Mouse (Mus musculus): Measurements from ENCODE around the gene Elp1. TPM values are rescaled to one million over a fixed set of nuclear protein-coding genes. Genes with fewer than 3 reads are reported as not detected.

Gene Elp1
- polyA plus RNA-seq, 1 experiment from 2014 or later, result 64.0 TPM

DNA sequence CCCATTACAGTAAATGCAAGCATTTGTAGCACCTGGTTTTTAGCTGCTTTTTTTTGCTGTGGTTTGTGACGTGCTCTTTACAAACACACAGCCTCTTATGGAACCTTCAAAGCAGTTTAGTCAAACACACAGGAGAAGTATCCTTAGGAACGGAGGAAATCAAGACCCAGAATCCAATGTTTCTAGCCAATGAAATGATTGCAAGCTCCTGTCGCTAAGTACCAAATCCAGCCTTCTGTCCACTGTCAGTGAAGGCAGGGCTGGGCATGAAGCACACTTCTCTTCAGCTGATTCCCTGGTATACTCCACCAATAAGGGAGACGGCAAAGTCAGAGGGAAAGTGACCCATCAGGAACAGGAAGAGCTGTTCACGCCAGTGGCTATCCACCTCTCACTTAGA, 46.1 kb downstream of the Elp1 start:
- 94% methylated on average over 5 of the region's 5 CpGs for WGBS

DNA sequence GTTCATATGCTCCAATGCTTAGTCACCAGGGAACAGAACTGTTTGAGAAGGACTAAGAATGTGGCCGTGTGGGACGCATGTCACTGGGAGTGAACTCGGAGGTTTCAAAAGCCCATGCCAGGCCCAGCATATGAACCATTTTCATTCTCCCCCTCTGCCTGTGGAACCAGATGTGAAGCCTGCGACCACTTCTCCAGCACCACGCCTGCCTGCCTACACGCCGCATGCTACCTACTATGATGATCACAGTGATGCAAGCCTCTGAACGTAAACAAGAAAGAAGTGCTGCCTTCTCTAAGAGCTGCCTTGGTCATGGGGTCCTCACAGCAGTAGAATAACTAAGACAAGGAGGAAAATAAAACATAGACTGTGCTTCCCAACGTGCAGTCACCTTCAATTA, 54.7 kb downstream of the Elp1 start:
- Histone ChIP-seq H3K4me2 (ENCODE audit: low read length) (no peak overlapping the region), H3K9ac (ENCODE audit: low read depth, low read length) (no peak overlapping the region), H3K27ac (ENCODE audit: low read length) (no peak overlapping the region), H3K4me3 (ENCODE audit: low read depth, low read length) (no peak overlapping the region), H3K4me1 (ENCODE audit: control insufficient read depth, insufficient read depth, low read length) (no peaks in the 10 kb centered on the region), H3K9me3 (replicated peaks; ENCODE audit: control insufficient read depth, low read length, poor library complexity, severe bottlenecking) (no peaks in the 10 kb centered on the region), H3K27me3 (ENCODE audit: control insufficient read depth, insufficient read depth, low read depth, low read length) (no peaks in the 10 kb centered on the region), H3K36me3 (ENCODE audit: control insufficient read depth, insufficient read depth, low read length) (peaks cover 40% of the 10 kb centered on the region)
- no peak for ATAC-seq
- WGBS, result 98% methylated on average over 9 of the region's 9 CpGs

More for the DNA sequence above, 46.1 kb downstream of the Elp1 start:
- no peak for ATAC-seq
- no peak overlapping the region for H3K27ac ChIP-seq (ENCODE audit: low read length)
- no peaks in the 10 kb centered on the region for H3K4me1 ChIP-seq (ENCODE audit: control insufficient read depth, insufficient read depth, low read length)
- H3K36me3 ChIP-seq (ENCODE audit: control insufficient read depth, insufficient read depth, low read length), result peaks cover 55% of the 10 kb centered on the region
- H3K27me3 ChIP-seq (ENCODE audit: control insufficient read depth, insufficient read depth, low read depth, low read length), result no peaks in the 10 kb centered on the region
- no peak overlapping the region for H3K4me2 ChIP-seq (ENCODE audit: low read length)
- H3K4me3 ChIP-seq (ENCODE audit: low read depth, low read length), result no peak overlapping the region
- no peaks in the 10 kb centered on the region for H3K9me3 ChIP-seq (replicated peaks; ENCODE audit: control insufficient read depth, low read length, poor library complexity, severe bottlenecking)
- H3K9ac ChIP-seq (ENCODE audit: low read depth, low read length), result no peak overlapping the region

DNA sequence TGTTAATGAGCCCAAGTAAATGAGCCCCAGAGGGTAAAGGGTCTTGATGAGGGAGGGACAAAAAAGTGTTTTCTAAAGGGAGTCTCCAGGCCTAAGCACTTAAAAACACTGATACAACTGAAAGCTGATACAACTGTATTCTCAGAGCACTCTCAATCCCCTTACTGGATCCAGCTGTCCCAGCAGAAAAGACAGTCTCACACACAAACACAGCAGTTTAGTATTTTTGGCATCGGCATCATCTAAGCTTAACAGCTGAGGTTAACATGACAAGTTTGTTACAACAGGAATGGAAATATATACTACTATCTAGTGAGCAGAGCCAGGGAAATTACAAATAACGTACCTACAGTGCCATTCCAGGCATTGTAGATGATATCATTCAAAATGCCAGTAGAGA, 55.8 kb downstream of the Elp1 start:
- H3K4me1 ChIP-seq (ENCODE audit: control insufficient read depth, insufficient read depth, low read length), result no peaks in the 10 kb centered on the region
- no peaks in the 10 kb centered on the region for H3K27me3 ChIP-seq (ENCODE audit: control insufficient read depth, insufficient read depth, low read depth, low read length)
- no peaks in the 10 kb centered on the region for H3K9me3 ChIP-seq (replicated peaks; ENCODE audit: control insufficient read depth, low read length, poor library complexity, severe bottlenecking)
- H3K9ac ChIP-seq (ENCODE audit: low read depth, low read length), result no peak overlapping the region
- H3K27ac ChIP-seq (ENCODE audit: low read length), result no peak overlapping the region
- ATAC-seq, result no peak
- H3K36me3 ChIP-seq (ENCODE audit: control insufficient read depth, insufficient read depth, low read length), result peaks cover 35% of the 10 kb centered on the region
- no peak overlapping the region for H3K4me2 ChIP-seq (ENCODE audit: low read length)
- H3K4me3 ChIP-seq (ENCODE audit: low read depth, low read length), result no peak overlapping the region
- 97% methylated on average over 2 of the region's 2 CpGs for WGBS

DNA sequence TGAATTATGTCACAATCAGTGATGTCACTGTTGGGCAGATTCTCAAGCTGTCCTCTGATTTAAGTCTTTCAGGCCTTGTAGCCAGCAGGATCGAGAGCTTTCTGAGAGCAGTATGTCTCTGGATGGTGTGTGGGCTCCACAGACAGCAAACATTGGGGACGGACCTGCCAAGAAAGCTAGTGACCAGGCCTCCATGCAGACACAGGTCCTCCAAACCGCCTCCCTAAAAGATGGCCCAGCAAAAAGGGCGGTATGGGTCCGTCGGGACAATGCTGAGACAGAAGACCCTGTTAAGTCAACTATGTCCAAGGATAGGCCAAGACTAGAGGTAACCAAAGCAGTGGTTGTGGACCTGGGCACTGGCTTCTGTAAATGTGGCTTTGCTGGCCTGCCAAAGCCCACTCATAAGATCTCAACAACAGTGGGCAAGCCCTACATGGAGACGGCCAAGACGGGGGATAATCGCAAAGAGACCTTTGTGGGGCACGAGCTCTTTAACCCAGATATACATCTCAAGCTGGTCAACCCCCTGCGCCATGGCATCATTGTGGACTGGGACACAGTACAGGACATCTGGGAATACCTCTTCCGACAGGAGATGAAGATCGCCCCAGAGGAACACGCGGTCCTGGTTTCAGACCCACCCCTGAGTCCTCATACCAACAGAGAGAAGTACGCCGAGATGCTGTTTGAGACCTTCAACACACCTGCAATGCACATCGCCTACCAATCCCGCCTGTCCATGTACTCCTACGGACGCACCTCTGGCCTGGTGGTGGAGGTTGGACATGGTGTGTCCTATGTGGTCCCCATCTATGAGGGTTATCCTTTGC, 58.6 kb downstream of the Elp1 start, which contains the start of gene Actl7a:
Gene Actl7a (plus strand): TSS at position 51 of the 833 bp plus-strand sequence.
- no peak for ATAC-seq
- H3K36me3 ChIP-seq (ENCODE audit: control insufficient read depth, insufficient read depth, low read length), result peaks cover 12% of the 10 kb centered on the region
- H3K27ac ChIP-seq (ENCODE audit: low read length), result no peak within 1 kb of the TSS
- H3K9me3 ChIP-seq (replicated peaks; ENCODE audit: control insufficient read depth, low read length, poor library complexity, severe bottlenecking), result no peaks in the 10 kb centered on the region
- no peak within 1 kb of the TSS for H3K4me3 ChIP-seq (ENCODE audit: low read depth, low read length)
- no peaks in the 10 kb centered on the region for H3K27me3 ChIP-seq (ENCODE audit: control insufficient read depth, insufficient read depth, low read depth, low read length)
- no peak within 1 kb of the TSS for H3K4me2 ChIP-seq (ENCODE audit: low read length)
- no peak within 1 kb of the TSS for H3K9ac ChIP-seq (ENCODE audit: low read depth, low read length)
- 97% methylated on average over 21 of the region's 21 CpGs for WGBS
- no peaks in the 10 kb centered on the region for H3K4me1 ChIP-seq (ENCODE audit: control insufficient read depth, insufficient read depth, low read length)

DNA sequence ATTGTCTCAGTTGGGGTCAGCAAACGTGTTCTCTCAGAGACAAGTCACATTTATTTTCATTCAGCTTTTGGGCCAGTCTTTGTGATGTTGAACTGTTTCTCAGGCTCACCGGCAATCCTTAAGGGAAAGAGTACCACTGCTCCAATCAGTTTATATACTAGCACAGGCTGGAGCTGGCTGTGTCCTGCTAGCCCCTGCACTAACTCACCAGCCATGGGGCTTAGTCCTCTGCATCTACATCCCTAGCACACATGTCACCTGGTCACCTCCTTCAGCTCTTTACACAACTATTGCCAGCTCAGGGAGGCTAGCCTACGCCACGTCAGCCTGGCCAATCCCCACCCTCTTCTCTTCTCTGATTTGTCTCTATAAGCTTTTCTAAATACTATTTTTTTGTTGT, 59.4 kb downstream of the Elp1 start:
- Histone ChIP-seq H3K4me2 (ENCODE audit: low read length) (no peak overlapping the region), H3K36me3 (ENCODE audit: control insufficient read depth, insufficient read depth, low read length) (peaks cover 10% of the 10 kb centered on the region), H3K27ac (ENCODE audit: low read length) (no peak overlapping the region), H3K9ac (ENCODE audit: low read depth, low read length) (no peak overlapping the region), H3K4me1 (ENCODE audit: control insufficient read depth, insufficient read depth, low read length) (no peaks in the 10 kb centered on the region), H3K4me3 (ENCODE audit: low read depth, low read length) (no peak overlapping the region), H3K9me3 (replicated peaks; ENCODE audit: control insufficient read depth, low read length, poor library complexity, severe bottlenecking) (no peaks in the 10 kb centered on the region), H3K27me3 (ENCODE audit: control insufficient read depth, insufficient read depth, low read depth, low read length) (no peaks in the 10 kb centered on the region)
- ATAC-seq, result no peak
- 89% methylated on average over 4 of the region's 4 CpGs for whole genome bisulfite sequencing

DNA sequence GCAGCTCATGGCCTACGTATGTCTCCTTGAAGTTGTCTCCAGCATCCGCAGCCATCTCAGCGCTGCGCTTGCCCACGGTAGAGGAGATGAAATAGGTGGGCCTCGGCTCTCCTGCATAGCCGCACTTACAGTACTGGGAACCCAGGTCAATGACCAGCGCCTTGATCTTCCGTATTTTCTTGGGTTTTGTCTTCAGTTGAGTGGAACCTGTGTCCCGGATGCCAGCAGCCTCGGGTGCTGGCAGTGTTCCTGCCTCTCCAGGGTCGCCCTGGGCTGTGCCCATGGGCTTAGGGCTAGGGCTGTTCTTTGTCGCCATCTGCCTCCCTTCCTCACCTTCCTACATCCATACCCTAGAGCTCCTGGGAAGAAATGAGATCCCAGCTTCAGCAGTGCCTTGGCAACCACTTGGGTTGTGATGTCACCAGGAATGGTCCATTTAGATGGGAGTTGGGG, 61.1 kb downstream of the Elp1 start, which contains the start of gene Actl7b:
Gene Actl7b (minus strand): TSS at position 403 of the 453 bp plus-strand sequence.
- Histone ChIP-seq H3K4me3 (ENCODE audit: low read depth, low read length) (no peak within 1 kb of the TSS), H3K27ac (ENCODE audit: low read length) (no peak within 1 kb of the TSS), H3K36me3 (ENCODE audit: control insufficient read depth, insufficient read depth, low read length) (peaks cover 6% of the 10 kb centered on the region; the same call in 1 of the 2 replicates), H3K4me2 (ENCODE audit: low read length) (no peak within 1 kb of the TSS), H3K27me3 (ENCODE audit: control insufficient read depth, insufficient read depth, low read depth, low read length) (no peaks in the 10 kb centered on the region), H3K9me3 (replicated peaks; ENCODE audit: control insufficient read depth, low read length, poor library complexity, severe bottlenecking) (no peaks in the 10 kb centered on the region), H3K9ac (ENCODE audit: low read depth, low read length) (no peak within 1 kb of the TSS), H3K4me1 (ENCODE audit: control insufficient read depth, insufficient read depth, low read length) (no peaks in the 10 kb centered on the region)
- WGBS, result 96% methylated on average over 13 of the region's 13 CpGs
- no peak for ATAC-seq

DNA sequence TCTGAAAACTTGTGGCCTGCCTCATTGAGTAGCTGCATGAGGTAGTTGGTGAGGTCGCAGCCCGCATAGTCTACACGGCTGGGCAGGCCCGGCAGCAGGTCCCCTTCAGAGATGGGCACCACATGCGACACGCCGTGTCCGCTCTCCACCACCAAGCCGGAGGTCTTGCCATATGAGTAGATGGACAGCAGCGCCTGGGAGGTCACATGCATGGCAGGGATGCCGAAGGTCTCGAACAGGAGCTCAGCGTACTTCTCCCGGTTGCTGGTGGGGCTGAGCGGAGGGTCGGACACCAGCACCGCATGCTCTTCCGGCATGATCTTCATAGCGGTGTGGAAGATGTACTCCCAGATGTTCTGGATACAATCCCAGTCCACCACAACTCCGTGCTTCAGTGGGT, 61.5 kb downstream of the Elp1 start:
- no peaks in the 10 kb centered on the region for H3K9me3 ChIP-seq (replicated peaks; ENCODE audit: control insufficient read depth, low read length, poor library complexity, severe bottlenecking)
- no peak overlapping the region for H3K4me3 ChIP-seq (ENCODE audit: low read depth, low read length)
- no peak for ATAC-seq
- WGBS, result over 99% methylated on average over 20 of the region's 20 CpGs
- H3K9ac ChIP-seq (ENCODE audit: low read depth, low read length), result no peak overlapping the region
- no peaks in the 10 kb centered on the region for H3K27me3 ChIP-seq (ENCODE audit: control insufficient read depth, insufficient read depth, low read depth, low read length)
- no peak overlapping the region for H3K27ac ChIP-seq (ENCODE audit: low read length)
- no peak overlapping the region for H3K4me2 ChIP-seq (ENCODE audit: low read length)
- peaks cover 6% of the 10 kb centered on the region; the same call in 1 of the 2 replicates for H3K36me3 ChIP-seq (ENCODE audit: control insufficient read depth, insufficient read depth, low read length)
- no peaks in the 10 kb centered on the region for H3K4me1 ChIP-seq (ENCODE audit: control insufficient read depth, insufficient read depth, low read length)

DNA sequence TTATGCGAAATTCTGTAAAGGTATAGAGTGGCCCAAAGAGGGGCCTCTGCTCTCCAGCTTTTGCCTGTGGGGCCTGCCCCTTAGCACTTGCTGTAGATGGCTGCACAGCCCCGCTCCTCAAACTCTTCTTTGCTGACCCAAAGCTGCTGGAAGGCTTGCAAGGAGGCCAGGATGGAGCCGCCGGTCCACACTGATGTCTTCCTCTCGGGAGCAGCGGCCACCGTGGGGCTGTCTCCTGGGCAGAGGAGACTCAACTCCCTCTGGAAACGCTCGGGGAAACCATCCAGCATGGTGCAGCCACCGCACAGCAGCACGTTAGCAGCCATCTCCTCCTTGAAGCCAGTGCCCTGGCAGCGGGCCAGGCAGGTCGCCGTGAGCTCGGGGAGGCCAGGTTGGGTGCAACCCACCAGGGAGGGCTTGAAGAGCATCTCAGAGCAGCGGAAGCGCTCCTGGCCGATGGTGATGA, 62.1 kb downstream of the Elp1 start, which contains the start of gene Gm26657:
Gene Gm26657 (plus strand): TSS at position 51 of the 466 bp plus-strand sequence.
- H3K27ac ChIP-seq (ENCODE audit: low read length), result no peak within 1 kb of the TSS
- peaks cover 6% of the 10 kb centered on the region; the same call in 1 of the 2 replicates for H3K36me3 ChIP-seq (ENCODE audit: control insufficient read depth, insufficient read depth, low read length)
- no peaks in the 10 kb centered on the region for H3K27me3 ChIP-seq (ENCODE audit: control insufficient read depth, insufficient read depth, low read depth, low read length)
- H3K4me3 ChIP-seq (ENCODE audit: low read depth, low read length), result no peak within 1 kb of the TSS
- no peak for ATAC-seq
- no peaks in the 10 kb centered on the region for H3K9me3 ChIP-seq (replicated peaks; ENCODE audit: control insufficient read depth, low read length, poor library complexity, severe bottlenecking)
- 91% methylated on average over 18 of the region's 18 CpGs for WGBS
- H3K9ac ChIP-seq (ENCODE audit: low read depth, low read length), result no peak within 1 kb of the TSS
- H3K4me1 ChIP-seq (ENCODE audit: control insufficient read depth, insufficient read depth, low read length), result no peaks in the 10 kb centered on the region
- H3K4me2 ChIP-seq (ENCODE audit: low read length), result no peak within 1 kb of the TSS

DNA sequence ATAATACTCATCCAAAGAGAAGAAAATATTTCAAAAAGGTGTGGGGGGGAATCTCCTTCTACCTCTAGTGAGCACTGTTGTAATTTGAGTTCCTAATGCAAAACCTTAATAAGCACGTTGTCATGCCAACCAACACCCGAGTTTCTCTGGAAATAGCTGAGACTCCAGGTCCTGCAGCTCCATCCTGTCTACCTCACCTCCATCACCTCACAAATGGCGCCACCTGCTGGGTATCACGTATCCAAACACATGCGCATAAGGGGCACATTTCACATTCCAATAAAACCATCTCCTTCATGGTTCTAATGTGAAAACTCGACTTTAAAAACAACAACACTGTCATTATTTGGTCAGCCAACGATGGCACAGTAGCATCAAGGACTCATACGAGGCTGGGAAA, 76.3 kb downstream of the Elp1 start:
- Histone ChIP-seq H3K9me3 (replicated peaks; ENCODE audit: control insufficient read depth, low read length, poor library complexity, severe bottlenecking) (0 out of 2 replicates have a peak, but pooled peaks cover 5% of the 10 kb centered on the region), H3K4me3 (ENCODE audit: low read depth, low read length) (no peak overlapping the region)
- ATAC-seq, result no peak

More for the DNA sequence above, 76.3 kb downstream of the Elp1 start:
- Histone ChIP-seq H3K27me3 (ENCODE audit: control insufficient read depth, insufficient read depth, low read depth, low read length) (no peaks in the 10 kb centered on the region), H3K36me3 (ENCODE audit: control insufficient read depth, insufficient read depth, low read length) (no peaks in the 10 kb centered on the region), H3K4me2 (ENCODE audit: low read length) (no peak overlapping the region), H3K9ac (ENCODE audit: low read depth, low read length) (no peak overlapping the region), H3K27ac (ENCODE audit: low read length) (no peak overlapping the region), H3K4me1 (ENCODE audit: control insufficient read depth, insufficient read depth, low read length) (no peaks in the 10 kb centered on the region)
- 55% methylated on average over 8 of the region's 8 CpGs for WGBS

Measured in midbrain, embryonic 16.5 days (tissue).